Mouse (Mus musculus) stomach, embryonic 14.5 days (tissue): Measurements from ENCODE around the gene Hhat. TPM values are rescaled to one million over a fixed set of nuclear protein-coding genes. Genes with fewer than 3 reads are reported as not detected.

Experiments used
- ATAC-seq: fragments of 200-750 bp; cut with Nextera tagmentation; 2 replicates; pipeline ENCODE4 v1.8.0; 2017; ENCODE audit warnings: low read depth, moderate TSS enrichment; ENCODE audit not compliant: insufficient number of reproducible peaks, insufficient read depth, low FRiP score
- H3K27ac ChIP-seq: fragments of 300-500 bp; sonication (generic); 2 replicates; pipeline ENCODE4 v1.5.1; 2014; ENCODE audit warnings: mild to moderate bottlenecking, low read length, moderate library complexity, mixed read lengths
- H3K27me3 ChIP-seq: fragments of 300-500 bp; sonication (generic); 2 replicates; pipeline ENCODE4 v1.6.1; 2014; ENCODE audit warnings: low read length, control low read depth, mixed read lengths; ENCODE audit not compliant: control insufficient read depth, insufficient read depth
- H3K36me3 ChIP-seq: fragments of 300-500 bp; sonication (generic); 2 replicates; pipeline ENCODE4 v1.6.1; 2014; ENCODE audit warnings: mild to moderate bottlenecking, control low read depth, low read length, moderate library complexity, mixed read lengths; ENCODE audit not compliant: control insufficient read depth, insufficient read depth
- H3K4me1 ChIP-seq: fragments of 300-500 bp; sonication (generic); 2 replicates; pipeline ENCODE4 v1.6.1; 2014; ENCODE audit warnings: low read length, control low read depth, mixed read lengths; ENCODE audit not compliant: control insufficient read depth, insufficient read depth
- H3K4me2 ChIP-seq: fragments of 300-500 bp; sonication (generic); replicated peaks from 2 replicates; pipeline ENCODE4 v1.6.1; 2014; ENCODE audit warnings: low read depth, low read length, control low read depth
- H3K4me3 ChIP-seq: fragments of 300-500 bp; sonication (generic); 2 replicates; pipeline ENCODE4 v1.5.1; 2014; ENCODE audit warnings: low read depth, low read length, control low read depth
- H3K9ac ChIP-seq: fragments of 300-500 bp; sonication (generic); replicated peaks from 2 replicates; pipeline ENCODE4 v1.6.1; 2014; ENCODE audit warnings: low read depth, mild to moderate bottlenecking, control low read depth, low read length, moderate library complexity, mixed read lengths
- H3K9me3 ChIP-seq: fragments of 300-500 bp; sonication (generic); 2 replicates; pipeline ENCODE4 v1.6.1; 2016; ENCODE audit warnings: low read depth, low read length, control low read depth; ENCODE audit not compliant: control insufficient read depth
- WGBS: fragments of 180-500 bp; shearing (Covaris S2); extraction: QIAGEN DNeasy Blood & Tissue Kit; methylation state at CpG from one replicate; pipeline ENCODE4 v1.1.7; 2014; 5-methylcytosine and 5-hydroxymethylcytosine counted together
- polyA plus RNA-seq: library from polyadenylated mRNA; unstranded; fragments of >200 nt; fragmentation: Nextera tagmentation; extraction: Ambion mirVana; gene quantifications from 2 replicates; pipeline ENCODE4 v1.2.1, GENCODE M21; 2014

Gene Hhat
- polyA plus RNA-seq, 1 experiment from 2014 or later, result 14.2 TPM

- Histone ChIP-seq H3K27me3 (no peaks in the 10 kb centered on the region), H3K4me2 (no peak overlapping the region), H3K9me3 (no peaks in the 10 kb centered on the region), H3K36me3 (no peaks in the 10 kb centered on the region), H3K4me3 (no peak overlapping the region), H3K9ac (no peak overlapping the region), H3K27ac (no peak overlapping the region), H3K4me1 (no peaks in the 10 kb centered on the region)
- ATAC-seq, result no peak
Measured at GRCm38 (mm10) chr1:192533016-192533415, 238.0 kb downstream of the Hhat start.

GRCm38 (mm10) chr1:192532212-192532611 lies 238.8 kb downstream of the Hhat start:
- Histone ChIP-seq H3K4me3 (no peak overlapping the region), H3K36me3 (no peaks in the 10 kb centered on the region), H3K4me2 (no peak overlapping the region), H3K4me1 (no peaks in the 10 kb centered on the region), H3K9ac (no peak overlapping the region), H3K27ac (no peak overlapping the region), H3K27me3 (no peaks in the 10 kb centered on the region), H3K9me3 (no peaks in the 10 kb centered on the region)
- ATAC-seq, result no peak
- 40% methylated on average over 2 of the region's 2 CpGs for WGBS

GRCm38 (mm10) chr1:192531490-192532146 lies 239.4 kb downstream of the Hhat start:
- WGBS, result 60% methylated on average over 2 of the region's 2 CpGs
- H3K27ac ChIP-seq, result no peak overlapping the region

GRCm38 (mm10) chr1:192525711-192526350 lies 245.2 kb downstream of the Hhat start:
- H3K4me3 ChIP-seq, result no peak overlapping the region
- no peak for ATAC-seq

More at GRCm38 (mm10) chr1:192531490-192532146, 239.4 kb downstream of the Hhat start:
- no peaks in the 10 kb centered on the region for H3K4me1 ChIP-seq
- no peaks in the 10 kb centered on the region for H3K36me3 ChIP-seq
- H3K4me2 ChIP-seq, result no peak overlapping the region
- no peak overlapping the region for H3K9ac ChIP-seq
- ATAC-seq, result no peak
- H3K27me3 ChIP-seq, result no peaks in the 10 kb centered on the region
- H3K9me3 ChIP-seq, result no peaks in the 10 kb centered on the region
- H3K4me3 ChIP-seq, result no peak overlapping the region

GRCm38 (mm10) chr1:192522376-192523178 lies 248.4 kb downstream of the Hhat start:
- ATAC-seq, result no peak
- H3K36me3 ChIP-seq, result no peaks in the 10 kb centered on the region
- H3K27me3 ChIP-seq, result no peaks in the 10 kb centered on the region

More at GRCm38 (mm10) chr1:192525711-192526350, 245.2 kb downstream of the Hhat start:
- H3K36me3 ChIP-seq, result no peaks in the 10 kb centered on the region
- H3K9me3 ChIP-seq, result no peaks in the 10 kb centered on the region
- WGBS, result 71% methylated on average over 14 of the region's 14 CpGs
- H3K4me2 ChIP-seq, result no peak overlapping the region
- H3K9ac ChIP-seq, result no peak overlapping the region
- no peaks in the 10 kb centered on the region for H3K27me3 ChIP-seq
- H3K4me1 ChIP-seq, result no peaks in the 10 kb centered on the region
- no peak overlapping the region for H3K27ac ChIP-seq

GRCm38 (mm10) chr1:192520836-192521435 lies 250.1 kb downstream of the Hhat start:
- H3K4me2 ChIP-seq, result no peak overlapping the region
- 31% methylated on average over 13 of the region's 13 CpGs for WGBS
- no peaks in the 10 kb centered on the region for H3K4me1 ChIP-seq

More at GRCm38 (mm10) chr1:192522376-192523178, 248.4 kb downstream of the Hhat start:
- H3K4me3 ChIP-seq, result no peak overlapping the region
- 49% methylated on average over 12 of the region's 12 CpGs for WGBS
- no peak overlapping the region for H3K4me2 ChIP-seq
- no peaks in the 10 kb centered on the region for H3K4me1 ChIP-seq
- H3K27ac ChIP-seq, result no peak overlapping the region
- H3K9me3 ChIP-seq, result no peaks in the 10 kb centered on the region
- H3K9ac ChIP-seq, result no peak overlapping the region

GRCm38 (mm10) chr1:192519713-192520112 lies 251.3 kb downstream of the Hhat start:
- no peaks in the 10 kb centered on the region for H3K27me3 ChIP-seq
- no peak overlapping the region for H3K27ac ChIP-seq
- no peaks in the 10 kb centered on the region for H3K9me3 ChIP-seq
- no peak overlapping the region for H3K4me3 ChIP-seq
- ATAC-seq, result no peak
- WGBS, result 94% methylated on average over 1 of the region's 1 CpGs
- H3K4me2 ChIP-seq, result no peak overlapping the region
- H3K4me1 ChIP-seq, result no peaks in the 10 kb centered on the region
- no peaks in the 10 kb centered on the region for H3K36me3 ChIP-seq
- no peak overlapping the region for H3K9ac ChIP-seq

More at GRCm38 (mm10) chr1:192520836-192521435, 250.1 kb downstream of the Hhat start:
- H3K27ac ChIP-seq, result no peak overlapping the region
- no peak overlapping the region for H3K4me3 ChIP-seq
- no peaks in the 10 kb centered on the region for H3K36me3 ChIP-seq
- no peak for ATAC-seq
- H3K9ac ChIP-seq, result no peak overlapping the region
- no peaks in the 10 kb centered on the region for H3K27me3 ChIP-seq
- H3K9me3 ChIP-seq, result no peaks in the 10 kb centered on the region

- no peak overlapping the region for H3K9ac ChIP-seq
- ATAC-seq, result no peak
- H3K27me3 ChIP-seq, result no peaks in the 10 kb centered on the region
- H3K36me3 ChIP-seq, result no peaks in the 10 kb centered on the region
- H3K4me2 ChIP-seq, result no peak overlapping the region
- no peak overlapping the region for H3K4me3 ChIP-seq
- H3K27ac ChIP-seq, result no peak overlapping the region
- no peaks in the 10 kb centered on the region for H3K9me3 ChIP-seq
- 79% methylated on average over 3 of the region's 3 CpGs for WGBS
- H3K4me1 ChIP-seq, result no peaks in the 10 kb centered on the region
Measured at GRCm38 (mm10) chr1:192515373-192515772, 255.7 kb downstream of the Hhat start.
